Mouse (Mus musculus) ES-Bruce4 (cell line): ENCODE data around the gene Ifit2.

Experiments
- CTCF ChIP-seq: IDR thresholded peaks from one replicate; pipeline ENCODE4 v1.8.1; 2011; ENCODE audit warnings: low read depth, low read length
- EP300 ChIP-seq: IDR thresholded peaks from 2 replicates; pipeline ENCODE4 v1.6.1; 2011; ENCODE audit warnings: low read depth, low read length; ENCODE audit not compliant: insufficient read depth
- POLR2A ChIP-seq: IDR thresholded peaks from one replicate; pipeline ENCODE4 v1.8.1; 2011; ENCODE audit warnings: low read length; ENCODE audit not compliant: insufficient read depth

- TF ChIP-seq CTCF (peak; percentile 47), EP300 (no peak), POLR2A (no peak)
Observed at GRCm38 (mm10) chr19:34550534-34551223, at the start of gene Ifit2.
